Mouse (Mus musculus) liver, embryonic 12.5 days (tissue): ENCODE measurements around the gene Enho. TPM values are rescaled to one million over a fixed set of nuclear protein-coding genes. Genes with fewer than 3 reads are reported as not detected.
A peak's percentile ranks its signal among the peaks of the same experiment; 100 is the strongest.

Experiments
- ATAC-seq: fragments of 200-750 bp; cut with Nextera tagmentation; 2 replicates; pipeline ENCODE4 v1.8.0; 2017; ENCODE audit warnings: moderate number of reproducible peaks, mild to moderate bottlenecking, moderate library complexity
- H3K27ac ChIP-seq: fragments of 300-500 bp; sonication (generic); 2 replicates; pipeline ENCODE4 v1.5.1; 2016; ENCODE audit warnings: mild to moderate bottlenecking
- H3K27me3 ChIP-seq: fragments of 300-500 bp; sonication (generic); replicated peaks from 2 replicates; pipeline ENCODE4 v1.6.1; 2016; ENCODE audit warnings: mild to moderate bottlenecking, moderate library complexity
- H3K36me3 ChIP-seq: fragments of 300-500 bp; sonication (generic); 2 replicates; pipeline ENCODE4 v1.6.1; 2016; ENCODE audit warnings: mild to moderate bottlenecking, moderate library complexity
- H3K4me1 ChIP-seq: fragments of 300-500 bp; sonication (generic); 2 replicates; pipeline ENCODE4 v1.6.1; 2016
- H3K4me2 ChIP-seq: fragments of 300-500 bp; sonication (generic); 2 replicates; pipeline ENCODE4 v1.6.1; 2016; ENCODE audit warnings: mild to moderate bottlenecking, moderate library complexity
- H3K4me3 ChIP-seq: fragments of 300-500 bp; sonication (generic); 2 replicates; pipeline ENCODE4 v1.5.1; 2016; ENCODE audit warnings: mild to moderate bottlenecking, moderate library complexity
- H3K9ac ChIP-seq: fragments of 300-500 bp; sonication (generic); 2 replicates; pipeline ENCODE4 v1.6.1; 2016; ENCODE audit warnings: mild to moderate bottlenecking, moderate library complexity
- H3K9me3 ChIP-seq: fragments of 300-500 bp; sonication (generic); replicated peaks from 2 replicates; pipeline ENCODE4 v1.6.1; 2016; ENCODE audit warnings: mild to moderate bottlenecking, moderate library complexity
- WGBS: fragments of 180-500 bp; shearing (Covaris S2); methylation state at CpG from one replicate; pipeline ENCODE4 v1.1.7; 2016; ENCODE audit not compliant: insufficient replicate concordance; 5-methylcytosine and 5-hydroxymethylcytosine counted together
- polyA plus RNA-seq: library from polyadenylated mRNA; unstranded; fragments of >200 nt; fragmentation: Nextera tagmentation; extraction: Ambion mirVana; gene quantifications from 2 replicates; pipeline ENCODE4 v1.2.1, GENCODE M21; 2016

Enho gene
- polyA plus RNA-seq, 1 experiment from 2014 or later = 1.5 TPM

GRCm38 (mm10) chr4:41639214-41639841 lies 796 bp downstream of the Enho start:
- peak overlapping the region; percentile 32; the same call in 1 of the 2 replicates for H3K27ac ChIP-seq
- H3K9ac ChIP-seq = peak overlapping the region; percentile 67
- H3K36me3 ChIP-seq = no peaks in the 10 kb centered on the region
- H3K4me3 ChIP-seq = peak overlapping the region; percentile 52
- WGBS = 25% methylated on average over 10 of the region's 10 CpGs
- H3K4me2 ChIP-seq = peak overlapping the region; percentile 80
- H3K4me1 ChIP-seq = peaks cover 21% of the 10 kb centered on the region
- ATAC-seq = no peak; the same call in 1 of the 2 replicates
- peaks cover 51% of the 10 kb centered on the region for H3K27me3 ChIP-seq
- H3K9me3 ChIP-seq = no peaks in the 10 kb centered on the region

GRCm38 (mm10) chr4:41638828-41639213 lies 1.3 kb downstream of the Enho start:
- peaks cover 54% of the 10 kb centered on the region for H3K27me3 ChIP-seq
- 73% methylated on average over 6 of the region's 6 CpGs for WGBS
- H3K27ac ChIP-seq = no peak overlapping the region
- no peak overlapping the region for H3K4me3 ChIP-seq
- ATAC-seq = no peak
- H3K9me3 ChIP-seq = no peaks in the 10 kb centered on the region
- no peaks in the 10 kb centered on the region for H3K36me3 ChIP-seq
- H3K4me1 ChIP-seq = peaks cover 21% of the 10 kb centered on the region
- H3K4me2 ChIP-seq = no peak overlapping the region
- H3K9ac ChIP-seq = no peak overlapping the region

- H3K4me1 ChIP-seq = peaks cover 21% of the 10 kb centered on the region
- no peak overlapping the region for H3K4me3 ChIP-seq
- H3K27me3 ChIP-seq = peaks cover 54% of the 10 kb centered on the region
- ATAC-seq = no peak
- WGBS = 78% methylated on average over 10 of the region's 10 CpGs
- no peaks in the 10 kb centered on the region for H3K36me3 ChIP-seq
- no peak overlapping the region for H3K27ac ChIP-seq
- H3K9me3 ChIP-seq = no peaks in the 10 kb centered on the region
- H3K9ac ChIP-seq = no peak overlapping the region
- H3K4me2 ChIP-seq = no peak overlapping the region
Observed at GRCm38 (mm10) chr4:41638186-41638731, 1.9 kb downstream of the Enho start.

- no peak overlapping the region for H3K9ac ChIP-seq
- WGBS = 61% methylated on average over 10 of the region's 10 CpGs
- H3K4me2 ChIP-seq = no peak overlapping the region
- no peaks in the 10 kb centered on the region for H3K36me3 ChIP-seq
- peaks cover 21% of the 10 kb centered on the region for H3K4me1 ChIP-seq
- no peak overlapping the region for H3K27ac ChIP-seq
- no peak for ATAC-seq
- peaks cover 60% of the 10 kb centered on the region for H3K27me3 ChIP-seq
- H3K4me3 ChIP-seq = no peak overlapping the region
- no peaks in the 10 kb centered on the region for H3K9me3 ChIP-seq
Observed at GRCm38 (mm10) chr4:41636882-41637635, 3.1 kb downstream of the Enho start.

- Histone ChIP-seq H3K4me3 (no peak overlapping the region), H3K9ac (no peak overlapping the region), H3K4me2 (no peak overlapping the region), H3K27me3 (peaks cover 67% of the 10 kb centered on the region), H3K27ac (no peak overlapping the region), H3K9me3 (no peaks in the 10 kb centered on the region), H3K4me1 (peaks cover 26% of the 10 kb centered on the region), H3K36me3 (no peaks in the 10 kb centered on the region)
- ATAC-seq = no peak
- WGBS = 29% methylated on average over 7 of the region's 7 CpGs
Observed at GRCm38 (mm10) chr4:41636366-41636765, 3.8 kb downstream of the Enho start.

- no peak for ATAC-seq
- Histone ChIP-seq H3K4me2 (no peak overlapping the region), H3K4me1 (peaks cover 31% of the 10 kb centered on the region), H3K4me3 (no peak overlapping the region), H3K9me3 (no peaks in the 10 kb centered on the region), H3K36me3 (no peaks in the 10 kb centered on the region), H3K27me3 (peaks cover 72% of the 10 kb centered on the region), H3K9ac (no peak overlapping the region), H3K27ac (no peak overlapping the region)
- 48% methylated on average over 2 of the region's 2 CpGs for WGBS
Observed at GRCm38 (mm10) chr4:41635906-41636305, 4.2 kb downstream of the Enho start.

- Histone ChIP-seq H3K36me3 (no peaks in the 10 kb centered on the region), H3K4me3 (no peak overlapping the region), H3K4me1 (peaks cover 28% of the 10 kb centered on the region), H3K9me3 (no peaks in the 10 kb centered on the region), H3K4me2 (no peak overlapping the region), H3K9ac (no peak overlapping the region), H3K27me3 (peaks cover 79% of the 10 kb centered on the region), H3K27ac (no peak overlapping the region)
- ATAC-seq = no peak
- WGBS = 48% methylated on average over 8 of the region's 8 CpGs
Observed at GRCm38 (mm10) chr4:41635224-41635623, 4.9 kb downstream of the Enho start.

- Histone ChIP-seq H3K27ac (no peak overlapping the region), H3K27me3 (peaks cover 74% of the 10 kb centered on the region), H3K9me3 (no peaks in the 10 kb centered on the region), H3K4me1 (peaks cover 26% of the 10 kb centered on the region), H3K4me2 (no peak overlapping the region), H3K4me3 (no peak overlapping the region), H3K9ac (no peak overlapping the region), H3K36me3 (no peaks in the 10 kb centered on the region)
- ATAC-seq = no peak
- WGBS = 86% methylated on average over 8 of the region's 8 CpGs
Observed at GRCm38 (mm10) chr4:41634631-41635030, 5.5 kb downstream of the Enho start.

GRCm38 (mm10) chr4:41633001-41633400 lies 7.1 kb downstream of the Enho start:
- no peak overlapping the region for H3K9ac ChIP-seq
- no peaks in the 10 kb centered on the region for H3K9me3 ChIP-seq
- peaks cover 30% of the 10 kb centered on the region for H3K4me1 ChIP-seq
- H3K36me3 ChIP-seq = no peaks in the 10 kb centered on the region
- no peak overlapping the region for H3K27ac ChIP-seq
- H3K4me3 ChIP-seq = no peak overlapping the region
- H3K27me3 ChIP-seq = peaks cover 64% of the 10 kb centered on the region
- 49% methylated on average over 9 of the region's 9 CpGs for WGBS
- ATAC-seq = no peak
- H3K4me2 ChIP-seq = no peak overlapping the region

GRCm38 (mm10) chr4:41631390-41631789 lies 8.7 kb downstream of the Enho start:
- no peak overlapping the region for H3K27ac ChIP-seq
- ATAC-seq = no peak
- no peak overlapping the region for H3K4me3 ChIP-seq
- WGBS = 7% methylated on average over 11 of the region's 11 CpGs
- H3K9me3 ChIP-seq = no peaks in the 10 kb centered on the region
- H3K36me3 ChIP-seq = no peaks in the 10 kb centered on the region
- H3K4me1 ChIP-seq = peaks cover 37% of the 10 kb centered on the region
- peaks cover 53% of the 10 kb centered on the region for H3K27me3 ChIP-seq
- no peak overlapping the region for H3K9ac ChIP-seq
- peak overlapping the region; percentile 20; the same call in 1 of the 2 replicates for H3K4me2 ChIP-seq

- peak; percentile 75 for ATAC-seq
- Histone ChIP-seq H3K27me3 (peaks cover 44% of the 10 kb centered on the region), H3K4me1 (peaks cover 32% of the 10 kb centered on the region), H3K9me3 (no peaks in the 10 kb centered on the region), H3K4me2 (no peak overlapping the region; the same call in 1 of the 2 replicates), H3K4me3 (no peak overlapping the region), H3K9ac (no peak overlapping the region), H3K27ac (no peak overlapping the region), H3K36me3 (no peaks in the 10 kb centered on the region)
- 53% methylated on average over 6 of the region's 6 CpGs for WGBS
Observed at GRCm38 (mm10) chr4:41630196-41630595, 9.9 kb downstream of the Enho start.

GRCm38 (mm10) chr4:41628202-41628927 lies 11.8 kb downstream of the Enho start:
- Histone ChIP-seq H3K4me1 (peaks cover 32% of the 10 kb centered on the region), H3K27me3 (peaks cover 35% of the 10 kb centered on the region; the same call in 1 of the 2 replicates), H3K36me3 (no peaks in the 10 kb centered on the region), H3K9me3 (no peaks in the 10 kb centered on the region), H3K4me2 (no peak overlapping the region), H3K9ac (no peak overlapping the region), H3K27ac (peak overlapping the region; percentile 31; the same call in 1 of the 2 replicates), H3K4me3 (no peak overlapping the region)
- WGBS = 9% methylated on average over 8 of the region's 8 CpGs
- ATAC-seq = no peak
